Mouse (Mus musculus): ENCODE measurements at regions not wholly inside any gene's neighbourhood (a gene's known extent, or its start where the extent isn't known, plus 50 kb on each side); places are given as distances from the start of the nearest gene placed in this dataset.
A peak's percentile ranks its signal among the peaks of the same experiment; 100 is the strongest.

DNA sequence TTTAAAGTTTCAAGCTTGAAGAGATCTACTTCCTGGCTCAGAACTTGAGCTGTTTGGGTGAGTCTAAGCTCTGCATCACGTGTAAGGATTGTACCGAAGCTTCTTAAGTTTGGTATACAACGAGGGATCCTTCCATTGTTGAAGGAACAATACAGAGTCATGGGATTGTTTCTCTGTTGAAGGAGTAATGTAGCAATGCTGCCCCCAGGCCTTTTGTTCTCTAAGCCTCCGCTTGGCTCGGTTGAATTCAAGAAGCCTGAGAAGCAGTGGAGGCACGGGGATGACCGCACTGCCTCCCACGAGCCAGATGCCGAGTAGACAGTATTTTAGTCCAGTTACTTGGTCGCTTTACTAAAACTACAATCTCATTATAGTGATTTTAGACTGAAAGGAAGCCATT lies 90.9 kb upstream of the Nampt start:
- no peak for ATAC-seq
- H3K9me3 ChIP-seq (ENCODE audit: control insufficient read depth, low read length) = no peaks in the 10 kb centered on the region
- WGBS = 76% methylated on average over 10 of the region's 10 CpGs

DNA sequence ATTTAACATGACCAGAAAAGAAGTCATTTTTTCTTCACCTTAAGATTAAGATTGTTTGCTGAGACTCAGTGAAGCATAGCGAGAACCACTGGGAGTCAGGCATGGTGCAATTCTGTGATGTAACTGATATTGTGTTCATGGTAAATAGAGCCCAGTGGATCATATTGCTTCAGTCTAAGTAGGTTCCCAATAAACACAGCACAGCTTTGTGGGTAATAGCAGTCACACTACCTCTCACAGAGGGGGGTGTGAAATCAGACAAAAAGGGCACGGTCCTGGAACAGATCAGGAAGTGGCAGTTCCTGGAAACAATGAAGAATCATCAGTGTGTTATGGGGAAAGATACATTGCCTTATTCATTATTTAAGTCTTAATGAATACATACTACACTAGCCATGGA lies 84.1 kb upstream of the Nampt start:
- 77% methylated on average over 2 of the region's 2 CpGs for WGBS
- Histone ChIP-seq H3K27ac (ENCODE audit: low read length) (no peak overlapping the region), H3K27me3 (replicated peaks; ENCODE audit: control insufficient read depth, insufficient read depth, low read length) (no peaks in the 10 kb centered on the region), H3K4me3 (ENCODE audit: low read length) (no peak overlapping the region), H3K4me1 (ENCODE audit: control insufficient read depth, insufficient read depth, low read length) (no peaks in the 10 kb centered on the region), H3K9ac (ENCODE audit: low read depth, low read length) (no peak overlapping the region), H3K4me2 (ENCODE audit: low read depth, low read length) (no peak overlapping the region), H3K36me3 (ENCODE audit: control insufficient read depth, insufficient read depth, low read length) (no peaks in the 10 kb centered on the region), H3K9me3 (ENCODE audit: control insufficient read depth, low read length) (no peaks in the 10 kb centered on the region)
- ATAC-seq = no peak

More for the DNA sequence above, 90.9 kb upstream of the Nampt start:
- Histone ChIP-seq H3K4me3 (ENCODE audit: low read length) (no peak overlapping the region), H3K27me3 (replicated peaks; ENCODE audit: control insufficient read depth, insufficient read depth, low read length) (no peaks in the 10 kb centered on the region), H3K36me3 (ENCODE audit: control insufficient read depth, insufficient read depth, low read length) (no peaks in the 10 kb centered on the region), H3K9ac (ENCODE audit: low read depth, low read length) (no peak overlapping the region), H3K4me2 (ENCODE audit: low read depth, low read length) (no peak overlapping the region), H3K27ac (ENCODE audit: low read length) (no peak overlapping the region), H3K4me1 (ENCODE audit: control insufficient read depth, insufficient read depth, low read length) (no peaks in the 10 kb centered on the region)

DNA sequence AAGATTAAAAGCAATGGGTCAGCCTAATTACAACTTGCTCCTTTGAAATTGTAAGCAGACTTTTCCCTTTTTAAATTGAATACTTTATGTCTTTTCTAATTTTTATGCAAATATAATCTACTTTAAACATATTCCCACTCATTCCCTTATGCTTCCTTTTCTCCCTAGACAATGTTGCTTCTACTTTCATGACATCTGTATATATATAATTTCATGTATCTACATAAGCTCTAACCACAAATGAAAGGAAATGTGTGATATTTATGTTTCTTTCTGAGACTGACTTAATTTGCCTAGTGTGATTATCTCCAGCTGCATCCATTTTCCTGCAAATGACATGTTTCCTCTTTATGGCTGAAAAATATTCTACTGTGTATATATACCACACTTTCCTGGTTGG lies 77.9 kb upstream of the Nampt start:
- H3K36me3 ChIP-seq (ENCODE audit: control insufficient read depth, insufficient read depth, low read length) = no peaks in the 10 kb centered on the region
- no peak overlapping the region for H3K9ac ChIP-seq (ENCODE audit: low read depth, low read length)
- H3K27me3 ChIP-seq (replicated peaks; ENCODE audit: control insufficient read depth, insufficient read depth, low read length) = no peaks in the 10 kb centered on the region
- ATAC-seq = no peak
- H3K4me1 ChIP-seq (ENCODE audit: control insufficient read depth, insufficient read depth, low read length) = no peaks in the 10 kb centered on the region
- no peaks in the 10 kb centered on the region for H3K9me3 ChIP-seq (ENCODE audit: control insufficient read depth, low read length)
- no peak overlapping the region for H3K4me3 ChIP-seq (ENCODE audit: low read length)
- no peak overlapping the region for H3K4me2 ChIP-seq (ENCODE audit: low read depth, low read length)
- H3K27ac ChIP-seq (ENCODE audit: low read length) = no peak overlapping the region

- ATAC-seq = no peak
- H3K4me3 ChIP-seq (ENCODE audit: low read length) = no peak overlapping the region
- WGBS = 69% methylated on average over 2 of the region's 2 CpGs
- H3K4me1 ChIP-seq (ENCODE audit: control insufficient read depth, insufficient read depth, low read length) = no peaks in the 10 kb centered on the region
- H3K9me3 ChIP-seq (ENCODE audit: control insufficient read depth, low read length) = no peaks in the 10 kb centered on the region
- no peak overlapping the region for H3K9ac ChIP-seq (ENCODE audit: low read depth, low read length)
- no peak overlapping the region for H3K4me2 ChIP-seq (ENCODE audit: low read depth, low read length)
- no peak overlapping the region for H3K27ac ChIP-seq (ENCODE audit: low read length)
- no peaks in the 10 kb centered on the region for H3K36me3 ChIP-seq (ENCODE audit: control insufficient read depth, insufficient read depth, low read length)
- no peaks in the 10 kb centered on the region for H3K27me3 ChIP-seq (replicated peaks; ENCODE audit: control insufficient read depth, insufficient read depth, low read length)
Observed at GRCm38 (mm10) chr12:32757441-32758119, 61.8 kb upstream of the Nampt start.

DNA sequence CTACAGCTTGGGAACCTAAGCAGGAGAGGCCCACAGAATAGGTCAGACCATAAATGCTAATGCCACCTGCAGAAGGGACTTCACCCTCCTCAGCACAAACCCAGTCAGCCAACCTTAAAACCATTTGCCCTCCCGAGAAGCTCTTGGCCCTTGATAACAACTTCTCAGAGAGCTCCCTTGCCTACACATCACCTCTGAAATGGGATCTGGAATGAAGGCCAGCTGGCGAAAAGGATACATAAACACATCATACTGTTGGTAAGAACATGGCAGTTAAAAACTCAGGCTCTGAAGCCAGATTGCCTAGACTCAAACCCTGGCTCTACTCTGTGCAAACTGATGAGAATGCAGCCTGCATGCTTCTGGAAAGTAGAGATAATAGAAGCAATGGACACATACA lies 61.2 kb upstream of the Nampt start:
- WGBS = 66% methylated on average over 2 of the region's 2 CpGs

DNA sequence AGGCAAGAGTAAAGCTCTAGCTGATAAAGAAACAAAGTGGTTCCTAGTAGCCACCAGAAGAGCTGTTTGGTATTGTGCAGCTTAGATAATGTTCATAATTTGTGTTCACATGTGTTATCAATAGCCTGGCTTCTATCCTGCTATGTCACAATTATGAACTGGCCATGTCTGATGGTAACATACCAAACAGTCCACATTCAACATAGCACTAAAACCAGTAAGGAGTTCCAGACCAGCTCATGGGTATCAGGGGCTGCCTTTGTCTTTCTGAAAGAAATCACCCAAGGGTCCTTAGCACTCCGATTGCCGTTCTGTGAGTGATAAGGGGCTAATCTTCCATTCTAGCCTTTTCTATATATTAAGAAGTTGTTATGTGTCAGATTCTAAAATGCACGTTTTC lies 58.7 kb upstream of the Nampt start:
- H3K4me1 ChIP-seq (ENCODE audit: control insufficient read depth, insufficient read depth, low read length) = no peaks in the 10 kb centered on the region
- H3K9me3 ChIP-seq (ENCODE audit: control insufficient read depth, low read length) = no peaks in the 10 kb centered on the region
- no peak overlapping the region for H3K27ac ChIP-seq (ENCODE audit: low read length)
- no peaks in the 10 kb centered on the region for H3K36me3 ChIP-seq (ENCODE audit: control insufficient read depth, insufficient read depth, low read length)
- H3K4me3 ChIP-seq (ENCODE audit: low read length) = no peak overlapping the region
- no peak overlapping the region for H3K9ac ChIP-seq (ENCODE audit: low read depth, low read length)
- WGBS = 66% methylated on average over 3 of the region's 3 CpGs
- ATAC-seq = no peak
- H3K27me3 ChIP-seq (replicated peaks; ENCODE audit: control insufficient read depth, insufficient read depth, low read length) = no peaks in the 10 kb centered on the region
- H3K4me2 ChIP-seq (ENCODE audit: low read depth, low read length) = no peak overlapping the region

More for the DNA sequence above, 61.2 kb upstream of the Nampt start:
- Histone ChIP-seq H3K9ac (ENCODE audit: low read depth, low read length) (no peak overlapping the region), H3K27me3 (replicated peaks; ENCODE audit: control insufficient read depth, insufficient read depth, low read length) (no peaks in the 10 kb centered on the region), H3K4me1 (ENCODE audit: control insufficient read depth, insufficient read depth, low read length) (no peaks in the 10 kb centered on the region), H3K4me3 (ENCODE audit: low read length) (no peak overlapping the region), H3K9me3 (ENCODE audit: control insufficient read depth, low read length) (no peaks in the 10 kb centered on the region), H3K36me3 (ENCODE audit: control insufficient read depth, insufficient read depth, low read length) (no peaks in the 10 kb centered on the region), H3K27ac (ENCODE audit: low read length) (no peak overlapping the region), H3K4me2 (ENCODE audit: low read depth, low read length) (no peak overlapping the region)
- ATAC-seq = no peak

DNA sequence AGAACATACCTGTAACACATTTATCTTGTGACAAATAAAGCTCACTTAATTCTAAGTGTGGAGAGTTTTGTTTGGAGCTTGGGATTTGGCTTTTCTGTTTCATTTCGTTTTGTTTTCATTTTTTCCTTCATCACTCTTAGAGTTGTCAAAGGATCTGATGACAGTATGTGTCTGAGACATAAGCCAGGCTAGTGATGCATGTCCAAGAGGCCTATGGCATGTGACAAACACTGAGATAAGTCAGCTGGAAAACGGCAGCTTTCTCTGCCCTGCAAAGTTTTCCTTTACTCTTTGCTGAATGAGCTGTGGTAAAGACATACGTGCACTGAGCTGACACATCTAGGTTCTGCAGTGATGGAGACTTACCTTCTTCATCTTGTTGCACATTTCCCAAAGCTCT lies 58.3 kb upstream of the Nampt start:
- Histone ChIP-seq H3K36me3 (ENCODE audit: control insufficient read depth, insufficient read depth, low read length) (no peaks in the 10 kb centered on the region), H3K4me2 (ENCODE audit: low read depth, low read length) (no peak overlapping the region), H3K4me3 (ENCODE audit: low read length) (no peak overlapping the region), H3K9ac (ENCODE audit: low read depth, low read length) (no peak overlapping the region), H3K27ac (ENCODE audit: low read length) (no peak overlapping the region), H3K9me3 (ENCODE audit: control insufficient read depth, low read length) (no peaks in the 10 kb centered on the region), H3K27me3 (replicated peaks; ENCODE audit: control insufficient read depth, insufficient read depth, low read length) (no peaks in the 10 kb centered on the region), H3K4me1 (ENCODE audit: control insufficient read depth, insufficient read depth, low read length) (no peaks in the 10 kb centered on the region)
- ATAC-seq = no peak
- 44% methylated on average over 3 of the region's 3 CpGs for WGBS

DNA sequence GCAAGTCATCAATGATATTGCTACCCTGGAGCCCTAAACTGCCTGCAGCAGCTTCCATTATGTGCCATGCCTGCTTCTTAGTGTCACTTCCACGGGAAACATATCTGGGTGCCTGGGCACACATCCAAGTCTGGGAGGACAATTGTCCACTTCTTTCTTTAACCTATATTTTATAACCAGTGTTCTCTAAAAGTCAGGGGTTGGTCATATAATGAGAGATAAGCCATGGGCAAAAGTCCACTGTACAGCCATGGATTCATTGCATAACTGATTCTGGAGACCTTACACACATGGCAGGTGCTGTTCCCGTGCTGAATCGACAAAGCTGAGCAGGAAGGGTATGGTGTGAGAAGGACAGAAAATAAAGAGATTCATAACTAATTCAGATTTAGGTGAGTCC lies 55.1 kb upstream of the Nampt start:
- Histone ChIP-seq H3K4me2 (ENCODE audit: low read depth, low read length) (no peak overlapping the region), H3K27ac (ENCODE audit: low read length) (no peak overlapping the region; the same call in 1 of the 2 replicates), H3K27me3 (replicated peaks; ENCODE audit: control insufficient read depth, insufficient read depth, low read length) (no peaks in the 10 kb centered on the region), H3K4me3 (ENCODE audit: low read length) (no peak overlapping the region), H3K9ac (ENCODE audit: low read depth, low read length) (no peak overlapping the region), H3K4me1 (ENCODE audit: control insufficient read depth, insufficient read depth, low read length) (no peaks in the 10 kb centered on the region), H3K36me3 (ENCODE audit: control insufficient read depth, insufficient read depth, low read length) (no peaks in the 10 kb centered on the region), H3K9me3 (ENCODE audit: control insufficient read depth, low read length) (no peaks in the 10 kb centered on the region)
- peak; percentile 96 for ATAC-seq
- 61% methylated on average over 3 of the region's 3 CpGs for WGBS

- no peaks in the 10 kb centered on the region for H3K36me3 ChIP-seq (ENCODE audit: control insufficient read depth, insufficient read depth, low read length)
- H3K4me1 ChIP-seq (ENCODE audit: control insufficient read depth, insufficient read depth, low read length) = no peaks in the 10 kb centered on the region
- H3K27ac ChIP-seq (ENCODE audit: low read length) = peak overlapping the region; percentile 34; the same call in 1 of the 2 replicates
- WGBS = 83% methylated on average over 7 of the region's 7 CpGs
- no peak overlapping the region for H3K4me2 ChIP-seq (ENCODE audit: low read depth, low read length)
- no peaks in the 10 kb centered on the region for H3K27me3 ChIP-seq (replicated peaks; ENCODE audit: control insufficient read depth, insufficient read depth, low read length)
- peak; percentile 49; the same call in 1 of the 2 replicates for ATAC-seq
- no peak overlapping the region for H3K4me3 ChIP-seq (ENCODE audit: low read length)
- H3K9ac ChIP-seq (ENCODE audit: low read depth, low read length) = no peak overlapping the region
- H3K9me3 ChIP-seq (ENCODE audit: control insufficient read depth, low read length) = no peaks in the 10 kb centered on the region
Observed at GRCm38 (mm10) chr12:32764747-32765146, 54.6 kb upstream of the Nampt start.

GRCm38 (mm10) chr12:32765861-32766260 lies 53.5 kb upstream of the Nampt start:
- ATAC-seq = no peak
- Histone ChIP-seq H3K36me3 (ENCODE audit: control insufficient read depth, insufficient read depth, low read length) (no peaks in the 10 kb centered on the region), H3K4me3 (ENCODE audit: low read length) (no peak overlapping the region), H3K4me1 (ENCODE audit: control insufficient read depth, insufficient read depth, low read length) (no peaks in the 10 kb centered on the region), H3K27me3 (replicated peaks; ENCODE audit: control insufficient read depth, insufficient read depth, low read length) (no peaks in the 10 kb centered on the region), H3K27ac (ENCODE audit: low read length) (no peak overlapping the region), H3K9ac (ENCODE audit: low read depth, low read length) (no peak overlapping the region), H3K9me3 (ENCODE audit: control insufficient read depth, low read length) (no peaks in the 10 kb centered on the region), H3K4me2 (ENCODE audit: low read depth, low read length) (no peak overlapping the region)
